Comparison of ENCODE assay signal across 7 mouse cellular contexts in the genomic region with DNA sequence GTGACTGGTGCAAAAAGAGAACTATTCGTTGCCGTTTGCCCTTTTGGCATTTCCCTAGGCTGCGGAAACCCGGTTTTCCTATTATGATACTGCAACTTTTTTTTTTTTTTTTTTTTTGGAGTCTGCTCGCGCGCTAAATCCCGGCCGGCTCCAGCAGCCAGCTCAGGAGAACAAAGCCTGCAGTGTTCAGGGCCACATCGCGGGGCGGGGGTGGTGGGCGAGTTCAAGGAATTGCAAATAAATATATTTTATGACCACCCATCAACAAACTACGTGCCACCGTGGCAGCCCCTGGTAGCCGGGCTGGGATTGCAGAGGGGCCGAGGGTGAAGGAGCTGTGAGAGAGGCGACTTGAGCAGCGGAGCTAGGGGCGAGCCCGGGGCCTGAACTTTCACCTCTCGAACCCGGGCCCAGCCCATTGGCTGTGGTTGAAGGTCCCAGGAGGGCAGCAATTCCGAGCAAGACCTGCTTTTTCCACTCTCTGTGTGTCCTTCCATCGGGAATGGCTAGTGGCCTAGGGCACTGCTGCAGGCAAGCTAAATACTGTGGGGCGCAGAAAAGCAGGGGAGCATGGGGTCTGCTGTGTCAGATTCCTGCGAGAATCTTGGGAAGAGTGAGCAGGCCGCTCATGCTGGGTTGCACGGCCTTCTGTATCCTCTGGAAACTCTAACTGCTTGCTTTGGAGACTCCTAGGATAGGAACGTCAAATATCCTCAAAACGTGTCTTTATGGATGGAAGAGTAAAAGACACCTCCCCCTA. TPM values are rescaled to one million over a fixed set of nuclear protein-coding genes. Genes with fewer than 3 reads are reported as not detected.
DNase-seq lines count a peak whose midpoint lies in the region; ATAC-seq lines count a peak whose summit lies in the region.

No protein-coding gene starts in this region.

- DNase-seq in lung, adult 18-20 months: peak; percentile 6 to 7
- no peak for DNase-seq in lung, postnatal 36 days
- DNase-seq in forebrain, embryonic 10.5 days (ENCODE audit: extremely low spot score, low spot score): peak; percentile 74
- peak; percentile 6 to 25 for DNase-seq in lung, postnatal 4 days
- DNase-seq in layer of hippocampus, adult 9-11 months: no peak
- no peak for DNase-seq in layer of hippocampus, adult 8-10 months (ENCODE audit: low spot score in 2 of 2)

- H3K4me3 ChIP-seq in forebrain, embryonic 10.5 days: peak overlapping the region; percentile 49
- H3K4me3 ChIP-seq in hindbrain, embryonic 13.5 days: peak overlapping the region; percentile 33

- ATAC-seq in hindbrain, embryonic 13.5 days (ENCODE audit: low FRiP score): no peak

- H3K36me3 ChIP-seq in forebrain, embryonic 10.5 days (replicated peaks): no peaks in the 10 kb centered on the region
- H3K36me3 ChIP-seq in hindbrain, embryonic 13.5 days: no peaks in the 10 kb centered on the region

- peaks cover 55% of the 10 kb centered on the region for H3K4me1 ChIP-seq in forebrain, embryonic 10.5 days
- H3K4me1 ChIP-seq in hindbrain, embryonic 13.5 days (replicated peaks): peaks cover 39% of the 10 kb centered on the region

- H3K9me3 ChIP-seq in forebrain, embryonic 10.5 days: no peaks in the 10 kb centered on the region
- no peaks in the 10 kb centered on the region for H3K9me3 ChIP-seq in hindbrain, embryonic 13.5 days

- H3K27ac ChIP-seq in forebrain, embryonic 10.5 days: peak overlapping the region; percentile 94
- no peak overlapping the region for H3K27ac ChIP-seq in hindbrain, embryonic 13.5 days

- H3K27me3 ChIP-seq in forebrain, embryonic 10.5 days (ENCODE audit: poor library complexity, severe bottlenecking): peaks cover 24% of the 10 kb centered on the region
- peaks cover 36% of the 10 kb centered on the region for H3K27me3 ChIP-seq in hindbrain, embryonic 13.5 days

- peak overlapping the region; percentile 59 for H3K9ac ChIP-seq in hindbrain, embryonic 13.5 days

- under 1% methylated on average over 31 of the region's 31 CpGs for WGBS in forebrain, embryonic 10.5 days
- WGBS in hindbrain, embryonic 13.5 days: 1% methylated on average over 31 of the region's 31 CpGs

- peak overlapping the region; percentile 97 for H3K4me2 ChIP-seq in hindbrain, embryonic 13.5 days

RNA-seq across cellular contexts. Expression of a gene that starts 2.9 kb away (rescaled TPM):
- polyA plus RNA-seq in forebrain, embryonic 10.5 days (2016; fragmentation: Nextera tagmentation; extraction: Ambion mirVana): 18.2 and 19.0 TPM in 2 replicates
- 43.2 and 52.2 TPM in 2 replicates for polyA plus RNA-seq in hindbrain, embryonic 13.5 days (2015; fragmentation: Nextera tagmentation; extraction: Ambion mirVana)
- total RNA-seq in layer of hippocampus, adult 8-10 months (2022): 1 to 10 TPM; 1.6 to 2.9 (median 2.5) TPM

Comparison
In these comparisons a context has a peak if more than half of its experiments do, and no peak if none do; other contexts are left out.
1. DNase-seq: peak in lung, adult 18-20 months (2 of 2), forebrain, embryonic 10.5 days (single experiment) and lung, postnatal 4 days (2 of 2); none in lung, postnatal 36 days (single experiment), layer of hippocampus, adult 9-11 months (single experiment) and layer of hippocampus, adult 8-10 months (0 of 2).